Mouse (Mus musculus) hindbrain, embryonic 15.5 days (tissue): ENCODE data around the gene Etnk2. TPM values are rescaled to one million over a fixed set of nuclear protein-coding genes. Genes with fewer than 3 reads are reported as not detected.
A peak's percentile ranks its signal among the peaks of the same experiment; 100 is the strongest.

ENCODE experiments used
- ATAC-seq: fragments of 200-750 bp; cut with Nextera tagmentation; 2 replicates; pipeline ENCODE4 v1.8.0; 2017; ENCODE audit warnings: low read depth, moderate number of reproducible peaks, moderate TSS enrichment; ENCODE audit not compliant: low FRiP score
- H3K27ac ChIP-seq: fragments of 300-500 bp; sonication (generic); replicated peaks from 2 replicates; pipeline ENCODE4 v1.5.1; 2015; ENCODE audit warnings: mild to moderate bottlenecking, inconsistent platforms
- H3K27me3 ChIP-seq: fragments of 300-500 bp; sonication (generic); 2 replicates; pipeline ENCODE4 v1.6.1; 2015; ENCODE audit warnings: control low read depth, inconsistent platforms
- H3K36me3 ChIP-seq: fragments of 300-500 bp; sonication (generic); 2 replicates; pipeline ENCODE4 v1.6.1; 2015; ENCODE audit warnings: control low read depth, inconsistent platforms
- H3K4me1 ChIP-seq: fragments of 300-500 bp; sonication (generic); replicated peaks from 2 replicates; pipeline ENCODE4 v1.6.1; 2015; ENCODE audit warnings: control low read depth, inconsistent platforms
- H3K4me2 ChIP-seq: fragments of 300-500 bp; sonication (generic); 2 replicates; pipeline ENCODE4 v1.6.1; 2015; ENCODE audit warnings: moderate library complexity, mild to moderate bottlenecking, inconsistent platforms
- H3K4me3 ChIP-seq: fragments of 300-500 bp; sonication (generic); 2 replicates; pipeline ENCODE4 v1.5.1; 2015; ENCODE audit warnings: mild to moderate bottlenecking, inconsistent platforms
- H3K9ac ChIP-seq: fragments of 300-500 bp; sonication (generic); 2 replicates; pipeline ENCODE4 v1.6.1; 2015; ENCODE audit warnings: inconsistent platforms
- H3K9me3 ChIP-seq: fragments of 300-500 bp; sonication (generic); 2 replicates; pipeline ENCODE4 v1.6.1; 2016; ENCODE audit warnings: control low read depth, inconsistent platforms
- WGBS: fragments of 180-500 bp; shearing (Covaris S2); methylation state at CpG from one replicate; pipeline ENCODE4 v1.1.7; 2015; 5-methylcytosine and 5-hydroxymethylcytosine counted together
- polyA plus RNA-seq: library from polyadenylated mRNA; unstranded; fragments of >200 nt; fragmentation: Nextera tagmentation; extraction: Ambion mirVana; gene quantifications from 2 replicates; pipeline ENCODE4 v1.2.1, GENCODE M21; 2015

Gene Etnk2
- polyA plus RNA-seq, 1 experiment from 2014 or later: 22.4 TPM

DNA sequence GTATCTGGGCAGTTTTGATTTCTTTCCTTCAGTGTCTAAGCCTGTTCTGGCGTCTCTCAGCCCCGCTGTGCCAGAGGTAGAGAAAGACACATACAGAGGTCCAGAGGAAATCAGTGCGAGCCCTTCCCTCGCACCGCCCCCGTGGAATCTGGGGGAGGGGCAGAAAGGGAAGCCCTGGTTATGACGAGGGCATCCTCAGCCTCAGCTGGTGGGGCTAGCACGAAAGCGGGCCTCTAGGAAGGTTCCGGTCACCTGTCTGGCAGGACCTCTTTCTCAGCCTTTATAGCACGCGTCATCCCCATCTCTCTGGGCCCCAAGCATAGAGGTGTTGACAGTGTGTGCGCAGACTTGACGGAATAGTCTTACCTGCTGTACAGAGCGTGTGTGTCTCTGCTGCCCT, 7.5 kb upstream of the Etnk2 start:
- H3K9me3 ChIP-seq: no peaks in the 10 kb centered on the region
- no peak overlapping the region for H3K4me3 ChIP-seq
- 65% methylated on average over 15 of the region's 15 CpGs for WGBS
- H3K4me1 ChIP-seq: peaks cover 5% of the 10 kb centered on the region; the same call in 1 of the 2 replicates
- no peak overlapping the region for H3K9ac ChIP-seq
- H3K4me2 ChIP-seq: no peak overlapping the region
- H3K27ac ChIP-seq: no peak overlapping the region
- 0 out of 2 replicates have a peak, but pooled peaks cover 2% of the 10 kb centered on the region for H3K27me3 ChIP-seq
- ATAC-seq: no peak
- H3K36me3 ChIP-seq: no peaks in the 10 kb centered on the region

GRCm38 (mm10) chr1:133356330-133356729, 7.0 kb upstream of the Etnk2 start:
- Histone ChIP-seq H3K4me2 (no peak overlapping the region), H3K27ac (no peak overlapping the region), H3K9me3 (no peaks in the 10 kb centered on the region), H3K4me1 (peaks cover 5% of the 10 kb centered on the region; the same call in 1 of the 2 replicates), H3K4me3 (no peak overlapping the region), H3K36me3 (no peaks in the 10 kb centered on the region), H3K27me3 (0 out of 2 replicates have a peak, but pooled peaks cover 2% of the 10 kb centered on the region), H3K9ac (no peak overlapping the region)
- WGBS: 75% methylated on average over 8 of the region's 8 CpGs
- no peak for ATAC-seq

DNA sequence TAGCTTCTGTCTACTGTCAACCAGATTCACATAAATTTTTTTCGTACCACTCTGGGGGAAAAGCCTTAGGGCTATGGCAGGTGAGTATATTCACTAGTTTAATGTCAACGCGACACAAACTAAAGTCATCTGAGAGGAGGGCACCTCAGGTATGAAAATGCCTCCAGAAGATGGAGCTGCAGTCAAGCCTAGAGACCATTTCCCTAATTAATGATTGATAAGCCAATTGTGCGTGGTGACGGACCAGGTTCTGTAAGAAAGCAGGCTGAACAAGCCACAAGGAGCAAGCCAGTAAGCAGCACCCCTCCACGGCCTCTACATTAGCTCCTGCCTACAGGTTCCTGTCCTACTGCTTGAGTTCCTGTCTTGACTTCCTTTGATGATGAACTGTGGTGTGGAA, 2.4 kb upstream of the Etnk2 start:
- H3K27me3 ChIP-seq: peaks cover 11% of the 10 kb centered on the region; the same call in 1 of the 2 replicates
- H3K9me3 ChIP-seq: no peaks in the 10 kb centered on the region
- no peak overlapping the region for H3K4me3 ChIP-seq
- 90% methylated on average over 6 of the region's 6 CpGs for WGBS
- no peak overlapping the region for H3K4me2 ChIP-seq
- H3K36me3 ChIP-seq: no peaks in the 10 kb centered on the region
- no peak for ATAC-seq
- H3K9ac ChIP-seq: no peak overlapping the region
- peaks cover 18% of the 10 kb centered on the region for H3K4me1 ChIP-seq
- no peak overlapping the region for H3K27ac ChIP-seq

GRCm38 (mm10) chr1:133362103-133362502, 1.3 kb upstream of the Etnk2 start:
- Histone ChIP-seq H3K4me3 (no peak overlapping the region), H3K9ac (no peak overlapping the region), H3K4me1 (peaks cover 18% of the 10 kb centered on the region), H3K27me3 (peaks cover 11% of the 10 kb centered on the region; the same call in 1 of the 2 replicates), H3K9me3 (no peaks in the 10 kb centered on the region), H3K36me3 (no peaks in the 10 kb centered on the region), H3K4me2 (no peak overlapping the region), H3K27ac (no peak overlapping the region)
- 89% methylated on average over 5 of the region's 5 CpGs for WGBS
- no peak for ATAC-seq

GRCm38 (mm10) chr1:133364022-133364630, 754 bp downstream of the Etnk2 start:
- Histone ChIP-seq H3K4me1 (peaks cover 30% of the 10 kb centered on the region), H3K36me3 (no peaks in the 10 kb centered on the region), H3K4me3 (peak overlapping the region; percentile 70), H3K27me3 (peaks cover 9% of the 10 kb centered on the region; the same call in 1 of the 2 replicates), H3K4me2 (peak overlapping the region; percentile 87), H3K9me3 (no peaks in the 10 kb centered on the region), H3K27ac (peak overlapping the region; percentile 65), H3K9ac (peak overlapping the region; percentile 60)
- WGBS: 1% methylated on average over 27 of the region's 27 CpGs
- peak; percentile 13; the same call in 1 of the 2 replicates for ATAC-seq

DNA sequence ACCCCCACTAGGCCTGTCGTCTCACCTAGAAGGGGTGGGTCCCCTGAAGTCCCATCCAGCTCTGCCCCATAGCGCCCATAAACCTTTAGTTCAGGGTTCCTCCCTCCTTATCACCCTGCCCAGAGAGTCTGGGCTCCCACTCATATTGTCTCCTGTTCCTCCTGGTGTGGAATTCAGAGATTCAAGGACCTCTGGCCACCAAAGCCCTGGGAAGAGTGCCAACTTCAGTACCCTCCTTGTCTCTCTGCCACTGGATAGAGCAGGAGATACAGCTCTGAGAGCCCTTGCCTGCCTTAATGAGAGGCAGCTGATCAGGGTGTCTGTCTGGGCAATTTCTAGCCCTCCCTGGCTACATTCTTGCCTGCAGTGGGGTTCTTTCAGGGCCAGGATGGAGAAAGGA, 1.5 kb downstream of the Etnk2 start:
- H3K9me3 ChIP-seq: no peaks in the 10 kb centered on the region
- no peak overlapping the region for H3K9ac ChIP-seq
- WGBS: 56% methylated on average over 2 of the region's 2 CpGs
- no peak overlapping the region for H3K27ac ChIP-seq
- no peak for ATAC-seq
- H3K4me2 ChIP-seq: peak overlapping the region; percentile 87; the same call in 1 of the 2 replicates
- H3K36me3 ChIP-seq: no peaks in the 10 kb centered on the region
- no peak overlapping the region for H3K4me3 ChIP-seq
- H3K27me3 ChIP-seq: peaks cover 9% of the 10 kb centered on the region; the same call in 1 of the 2 replicates
- H3K4me1 ChIP-seq: peaks cover 30% of the 10 kb centered on the region

- Histone ChIP-seq H3K4me2 (peak overlapping the region; percentile 7; the same call in 1 of the 2 replicates), H3K27ac (no peak overlapping the region), H3K27me3 (peaks cover 8% of the 10 kb centered on the region; the same call in 1 of the 2 replicates), H3K9ac (no peak overlapping the region), H3K4me1 (peaks cover 30% of the 10 kb centered on the region), H3K4me3 (no peak overlapping the region), H3K36me3 (no peaks in the 10 kb centered on the region), H3K9me3 (no peaks in the 10 kb centered on the region)
- 56% methylated on average over 10 of the region's 10 CpGs for WGBS
- no peak for ATAC-seq
Measured at GRCm38 (mm10) chr1:133366951-133367605, 3.7 kb downstream of the Etnk2 start.

DNA sequence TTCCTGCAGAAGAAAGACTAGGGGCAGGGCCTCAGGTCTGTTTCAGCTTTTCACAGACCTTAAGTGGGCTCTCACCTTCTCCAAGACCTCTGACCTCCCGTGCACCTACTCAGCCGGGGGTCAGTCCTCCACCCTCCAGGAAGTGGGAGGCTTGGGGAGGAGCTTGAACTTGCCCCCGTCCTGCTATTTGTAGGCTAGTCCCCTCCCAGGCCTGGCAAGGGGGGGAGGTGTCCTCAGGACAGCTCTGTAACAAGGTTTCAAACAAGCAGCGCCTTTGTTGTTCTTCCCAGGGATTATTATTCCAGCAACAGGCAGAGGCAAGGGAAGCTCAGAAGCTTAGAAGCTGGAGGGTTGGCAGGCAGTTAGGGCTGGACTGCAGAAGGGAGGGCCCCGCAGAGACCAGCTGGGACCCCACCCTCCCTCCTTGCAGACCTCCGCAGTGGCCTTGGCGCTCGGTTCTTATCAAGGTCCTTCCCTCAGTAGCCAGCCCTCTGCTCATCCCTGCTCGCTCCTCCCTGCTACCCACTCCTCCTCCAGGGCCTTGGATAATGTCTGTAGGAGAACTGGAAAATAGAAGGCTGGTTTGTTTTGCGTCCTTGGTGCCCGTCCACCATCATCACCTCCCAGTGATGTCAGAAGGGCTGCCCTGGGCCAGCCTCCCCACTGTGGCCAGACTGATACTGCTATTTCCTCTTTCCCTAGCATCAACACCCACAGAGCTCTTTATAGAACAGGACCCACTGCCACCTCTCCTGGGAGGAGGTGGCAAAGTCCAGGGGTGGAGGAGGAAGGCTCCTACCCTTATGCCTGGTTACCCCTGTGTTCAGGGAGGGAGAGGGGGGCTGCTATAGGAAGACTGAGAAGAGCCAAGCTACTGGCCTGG, 4.5 kb downstream of the Etnk2 start:
- H3K4me2 ChIP-seq: peak overlapping the region; percentile 7; the same call in 1 of the 2 replicates

DNA sequence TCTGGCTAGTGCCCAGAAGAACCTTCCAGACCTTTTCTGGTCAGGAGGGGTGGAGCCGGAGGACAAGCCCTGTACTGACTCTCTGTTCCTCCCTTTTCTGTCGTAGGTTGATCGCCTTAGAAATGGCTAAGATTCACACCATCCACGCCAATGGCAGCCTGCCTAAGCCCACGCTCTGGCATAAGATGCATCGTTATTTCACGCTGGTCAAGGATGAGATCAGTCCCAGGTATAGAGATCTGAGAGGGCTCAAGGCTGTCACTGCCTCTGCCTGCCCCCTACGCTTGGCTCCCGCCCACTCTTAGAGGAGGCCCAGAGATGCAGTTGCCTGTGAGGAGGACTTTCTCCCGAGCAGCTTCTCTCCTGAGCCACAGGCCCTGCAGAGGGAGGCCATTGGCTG, 5.3 kb downstream of the Etnk2 start:
- peaks cover 5% of the 10 kb centered on the region; the same call in 1 of the 2 replicates for H3K27me3 ChIP-seq
- no peaks in the 10 kb centered on the region for H3K9me3 ChIP-seq
- H3K27ac ChIP-seq: no peak overlapping the region
- H3K9ac ChIP-seq: no peak overlapping the region
- H3K4me1 ChIP-seq: peaks cover 26% of the 10 kb centered on the region
- WGBS: 66% methylated on average over 10 of the region's 10 CpGs
- ATAC-seq: no peak
- H3K4me2 ChIP-seq: no peak overlapping the region
- H3K36me3 ChIP-seq: no peaks in the 10 kb centered on the region
- H3K4me3 ChIP-seq: no peak overlapping the region

More for the DNA sequence above, 4.5 kb downstream of the Etnk2 start:
- no peak overlapping the region for H3K27ac ChIP-seq
- H3K27me3 ChIP-seq: peaks cover 5% of the 10 kb centered on the region; the same call in 1 of the 2 replicates
- WGBS: 16% methylated on average over 11 of the region's 11 CpGs
- H3K4me3 ChIP-seq: no peak overlapping the region
- no peak for ATAC-seq
- peaks cover 30% of the 10 kb centered on the region for H3K4me1 ChIP-seq
- H3K36me3 ChIP-seq: no peaks in the 10 kb centered on the region
- H3K9ac ChIP-seq: no peak overlapping the region
- no peaks in the 10 kb centered on the region for H3K9me3 ChIP-seq

- ATAC-seq: no peak
- H3K4me1 ChIP-seq: peaks cover 12% of the 10 kb centered on the region
- no peak overlapping the region for H3K4me3 ChIP-seq
- H3K27me3 ChIP-seq: no peaks in the 10 kb centered on the region; the same call in 1 of the 2 replicates
- no peak overlapping the region for H3K27ac ChIP-seq
- H3K9me3 ChIP-seq: no peaks in the 10 kb centered on the region
- H3K36me3 ChIP-seq: no peaks in the 10 kb centered on the region
- WGBS: 77% methylated on average over 4 of the region's 4 CpGs
- H3K9ac ChIP-seq: no peak overlapping the region
- no peak overlapping the region for H3K4me2 ChIP-seq
Measured at GRCm38 (mm10) chr1:133370352-133370751, 7.0 kb downstream of the Etnk2 start.

- H3K4me2 ChIP-seq: no peak overlapping the region
- H3K27ac ChIP-seq: no peak overlapping the region
- H3K9ac ChIP-seq: no peak overlapping the region
- no peaks in the 10 kb centered on the region for H3K9me3 ChIP-seq
- no peaks in the 10 kb centered on the region for H3K27me3 ChIP-seq
- 80% methylated on average over 6 of the region's 6 CpGs for WGBS
- ATAC-seq: no peak
- no peaks in the 10 kb centered on the region for H3K36me3 ChIP-seq
- no peak overlapping the region for H3K4me3 ChIP-seq
- H3K4me1 ChIP-seq: peaks cover 12% of the 10 kb centered on the region
Measured at GRCm38 (mm10) chr1:133371431-133371830, 8.1 kb downstream of the Etnk2 start.
